Mouse (Mus musculus) myocyte (in vitro differentiated cells): Measurements from ENCODE around the gene Qars. TPM values are rescaled to one million over a fixed set of nuclear protein-coding genes. Genes with fewer than 3 reads are reported as not detected.

ENCODE experiments used
- H3K27me3 ChIP-seq: one replicate; pipeline ENCODE4 v1.6.1; 2011; ENCODE audit not compliant: control insufficient read depth, insufficient read depth, insufficient read length
- H3K36me3 ChIP-seq: one replicate; pipeline ENCODE4 v1.6.1; 2011; ENCODE audit not compliant: control insufficient read depth, insufficient read depth
- H3K4me2 ChIP-seq: one replicate; pipeline ENCODE4 v1.6.1; 2011; ENCODE audit warnings: low read depth, control low read depth
- H3K4me3 ChIP-seq: one replicate; pipeline ENCODE4 v1.5.1; 2011; ENCODE audit warnings: mild to moderate bottlenecking, control low read depth, moderate library complexity
- H3K79me2 ChIP-seq: one replicate; pipeline ENCODE4 v1.6.1; 2011; ENCODE audit not compliant: control insufficient read depth, insufficient read depth
- H3ac ChIP-seq: one replicate; pipeline ENCODE4 v1.6.1; 2011; ENCODE audit not compliant: control insufficient read depth, insufficient read length
- CEBPB ChIP-seq: IDR thresholded peaks from 2 replicates; pipeline ENCODE4 v1.6.1; 2011; ENCODE audit warnings: mild to moderate bottlenecking, moderate library complexity; ENCODE audit not compliant: poor library complexity, insufficient read depth, severe bottlenecking
- E2F4 ChIP-seq: IDR thresholded peaks from one replicate; pipeline ENCODE4 v1.6.1; 2011; ENCODE audit warnings: mild to moderate bottlenecking, control low read depth, moderate library complexity; ENCODE audit not compliant: insufficient read depth
- MAX ChIP-seq: IDR thresholded peaks from one replicate; pipeline ENCODE4 v1.6.1; 2011; ENCODE audit warnings: low read depth, mild to moderate bottlenecking, control low read depth
- MYOD1 ChIP-seq, 3 experiments: IDR thresholded peaks; one replicate each; pipeline ENCODE4 v1.6.1; 2011; ENCODE audit warnings: control low read depth in 2 of 3, low read depth in 2 of 3, mild to moderate bottlenecking in 2 of 3, moderate library complexity in 1 of 3; ENCODE audit not compliant: insufficient read length in 2 of 3, control insufficient read depth in 1 of 3
- MYOG ChIP-seq, 3 experiments: IDR thresholded peaks; one replicate each; pipeline ENCODE4 v1.6.1; 2011; ENCODE audit warnings: control low read depth in 2 of 3, low read depth in 2 of 3, mild to moderate bottlenecking in 2 of 3; ENCODE audit not compliant: insufficient read length in 2 of 3, control insufficient read depth in 1 of 3, insufficient read depth in 1 of 3
- POLR2A ChIP-seq: IDR thresholded peaks from one replicate; pipeline ENCODE4 v1.6.1; 2011; ENCODE audit warnings: low read depth, mild to moderate bottlenecking, control low read depth, moderate library complexity; ENCODE audit not compliant: insufficient read length
- POLR2AphosphoS2 ChIP-seq: IDR thresholded peaks from one replicate; pipeline ENCODE4 v1.6.1; 2011; ENCODE audit warnings: low read depth, control low read depth; ENCODE audit not compliant: insufficient read length
- REST ChIP-seq: IDR thresholded peaks from one replicate; pipeline ENCODE4 v1.6.1; 2011; ENCODE audit warnings: mild to moderate bottlenecking, control low read depth, moderate library complexity; ENCODE audit not compliant: insufficient read depth, insufficient read length
- SRF ChIP-seq: IDR thresholded peaks from one replicate; pipeline ENCODE4 v1.6.1; 2011; ENCODE audit warnings: low read depth; ENCODE audit not compliant: control insufficient read depth, insufficient read length
- TCF12 ChIP-seq: IDR thresholded peaks from one replicate; pipeline ENCODE4 v1.6.1; 2011; ENCODE audit warnings: mild to moderate bottlenecking, control low read depth; ENCODE audit not compliant: poor library complexity, insufficient read depth, severe bottlenecking
- TCF3 ChIP-seq: IDR thresholded peaks from one replicate; pipeline ENCODE4 v1.6.1; 2011; ENCODE audit warnings: low read depth, control low read depth; ENCODE audit not compliant: insufficient read length
- USF1 ChIP-seq: IDR thresholded peaks from one replicate; pipeline ENCODE4 v1.6.1; 2011; ENCODE audit warnings: low read depth, mild to moderate bottlenecking, control low read depth, moderate library complexity
- polyA plus RNA-seq: library from polyadenylated mRNA; unstranded; fragments of >200 nt; fragmentation: generic; extraction: Trizol; gene quantifications from one replicate; pipeline ENCODE4 v1.2.1, GENCODE M21; 2012; ENCODE audit warnings: missing spikeins

Qars gene
- polyA plus RNA-seq, 1 experiment = 168 TPM

DNA sequence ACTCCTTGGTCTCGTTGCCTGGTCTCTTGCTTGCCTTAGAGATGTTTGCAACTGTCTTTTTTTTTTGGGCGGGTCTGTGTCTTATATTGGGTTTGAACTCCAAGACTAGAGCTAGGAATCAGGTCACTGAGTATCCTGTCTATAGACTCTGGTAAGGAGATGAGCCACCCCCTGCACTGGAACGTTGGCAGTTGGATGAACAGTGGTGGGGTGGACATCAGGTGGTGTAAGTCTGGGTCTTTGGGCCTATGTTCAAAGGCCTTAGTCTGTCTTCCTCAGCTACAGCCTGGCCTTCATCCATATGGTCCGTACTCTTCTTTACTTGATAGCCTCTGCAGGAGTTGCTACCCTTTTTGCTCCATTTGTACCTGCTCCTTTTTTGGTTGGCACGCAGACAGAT, 45.8 kb upstream of the Qars start:
- peak overlapping the region; percentile 97 for H3K4me2 ChIP-seq
- peak overlapping the region; percentile 77 for H3K4me3 ChIP-seq
- H3K27me3 ChIP-seq = no peaks in the 10 kb centered on the region
- H3K36me3 ChIP-seq = no peaks in the 10 kb centered on the region
- H3ac ChIP-seq = no peak overlapping the region
- peaks cover 26% of the 10 kb centered on the region for H3K79me2 ChIP-seq
- TF ChIP-seq E2F4 (no peak), REST (no peak), POLR2AphosphoS2 (no peak), MYOD1 (IDR thresholded peaks at IDR 0.05; ENCODE audit: control insufficient read depth in 1 of 3, insufficient read length in 2 of 3, low read depth in 2 of 3) (no peak), CEBPB (no peak), MYOG (IDR thresholded peaks at IDR 0.05; ENCODE audit: control insufficient read depth in 1 of 3, insufficient read depth in 1 of 3, insufficient read length in 2 of 3, low read depth in 2 of 3) (no peak), POLR2A (no peak), USF1 (no peak), SRF (no peak), TCF3 (no peak), TCF12 (no peak), MAX (no peak)

GRCm38 (mm10) chr9:108462192-108462591, 45.3 kb upstream of the Qars start:
- H3K4me2 ChIP-seq = peak overlapping the region; percentile 97
- no peak overlapping the region for H3ac ChIP-seq
- H3K79me2 ChIP-seq = peaks cover 26% of the 10 kb centered on the region
- H3K36me3 ChIP-seq = no peaks in the 10 kb centered on the region
- H3K4me3 ChIP-seq = peak overlapping the region; percentile 77
- no peaks in the 10 kb centered on the region for H3K27me3 ChIP-seq
- TF ChIP-seq POLR2AphosphoS2 (no peak), USF1 (no peak), POLR2A (no peak), TCF12 (no peak), CEBPB (no peak), MYOD1 (IDR thresholded peaks at IDR 0.05; ENCODE audit: control insufficient read depth in 1 of 3, insufficient read length in 2 of 3, low read depth in 2 of 3) (no peak), REST (no peak), TCF3 (no peak), MYOG (IDR thresholded peaks at IDR 0.05; ENCODE audit: control insufficient read depth in 1 of 3, insufficient read depth in 1 of 3, insufficient read length in 2 of 3, low read depth in 2 of 3) (no peak), SRF (no peak), E2F4 (no peak), MAX (no peak)

GRCm38 (mm10) chr9:108463713-108464112, 43.8 kb upstream of the Qars start:
- Histone ChIP-seq H3K4me2 (no peak overlapping the region), H3K79me2 (peaks cover 26% of the 10 kb centered on the region), H3K36me3 (no peaks in the 10 kb centered on the region), H3K27me3 (no peaks in the 10 kb centered on the region), H3ac (no peak overlapping the region), H3K4me3 (no peak overlapping the region)
- TF ChIP-seq MYOD1 (IDR thresholded peaks at IDR 0.05; ENCODE audit: control insufficient read depth in 1 of 3, insufficient read length in 2 of 3, low read depth in 2 of 3) (no peak), MAX (no peak), USF1 (no peak), SRF (no peak), CEBPB (no peak), POLR2A (no peak), TCF3 (no peak), REST (no peak), POLR2AphosphoS2 (no peak), E2F4 (no peak), TCF12 (no peak)

GRCm38 (mm10) chr9:108466219-108466618, 41.3 kb upstream of the Qars start:
- no peak overlapping the region for H3K4me2 ChIP-seq
- H3K4me3 ChIP-seq = no peak overlapping the region
- TF ChIP-seq USF1 (no peak), TCF3 (no peak), MYOG (IDR thresholded peaks at IDR 0.05; ENCODE audit: control insufficient read depth in 1 of 3, insufficient read depth in 1 of 3, insufficient read length in 2 of 3, low read depth in 2 of 3) (no peak), SRF (no peak), MYOD1 (IDR thresholded peaks at IDR 0.05; ENCODE audit: control insufficient read depth in 1 of 3, insufficient read length in 2 of 3, low read depth in 2 of 3) (no peak), TCF12 (no peak), MAX (no peak), CEBPB (no peak), E2F4 (no peak), POLR2A (no peak), POLR2AphosphoS2 (no peak), REST (no peak)
- H3K27me3 ChIP-seq = no peaks in the 10 kb centered on the region
- H3ac ChIP-seq = no peak overlapping the region
- peaks cover 20% of the 10 kb centered on the region for H3K79me2 ChIP-seq
- no peaks in the 10 kb centered on the region for H3K36me3 ChIP-seq

DNA sequence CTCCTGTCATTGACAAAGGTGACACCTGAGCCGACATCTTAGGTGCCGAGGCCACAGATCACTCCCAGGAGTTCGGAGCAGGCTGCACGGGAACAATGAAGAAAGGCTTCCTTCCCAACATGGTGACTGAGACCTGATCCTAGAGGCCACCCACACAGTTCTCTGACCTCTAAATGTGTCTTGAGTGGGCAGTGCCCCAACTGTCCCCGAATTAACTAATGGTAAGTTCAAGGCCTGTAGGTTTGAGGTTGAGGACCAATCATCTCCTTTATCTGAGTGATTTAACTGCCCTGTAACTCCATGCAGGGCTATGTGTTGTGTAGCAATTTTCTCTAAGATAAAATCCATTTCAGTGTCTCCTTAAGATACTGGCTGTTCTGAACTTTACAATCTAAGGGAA, 38.1 kb upstream of the Qars start:
- no peak overlapping the region for H3ac ChIP-seq
- no peaks in the 10 kb centered on the region for H3K79me2 ChIP-seq
- no peak overlapping the region for H3K4me2 ChIP-seq
- H3K27me3 ChIP-seq = no peaks in the 10 kb centered on the region
- H3K36me3 ChIP-seq = no peaks in the 10 kb centered on the region
- TF ChIP-seq MAX (no peak), TCF12 (no peak)
- no peak overlapping the region for H3K4me3 ChIP-seq
